Mouse (Mus musculus) embryonic facial prominence, embryonic 15.5 days (tissue): Measurements from ENCODE around the gene Hif3a. TPM values are rescaled to one million over a fixed set of nuclear protein-coding genes. Genes with fewer than 3 reads are reported as not detected.

Experiments
- ATAC-seq: fragments of 200-750 bp; cut with Nextera tagmentation; 2 replicates; pipeline ENCODE4 v1.8.0; 2017; ENCODE audit warnings: low read depth, moderate TSS enrichment; ENCODE audit not compliant: insufficient number of reproducible peaks, low FRiP score, low TSS enrichment
- H3K27ac ChIP-seq: fragments of 300-500 bp; sonication (generic); replicated peaks from 2 replicates; pipeline ENCODE4 v1.5.1; 2015; ENCODE audit warnings: mild to moderate bottlenecking, inconsistent platforms
- H3K27me3 ChIP-seq: fragments of 300-500 bp; sonication (generic); 2 replicates; pipeline ENCODE4 v1.6.1; 2015; ENCODE audit warnings: inconsistent platforms
- H3K36me3 ChIP-seq: fragments of 300-500 bp; sonication (generic); 2 replicates; pipeline ENCODE4 v1.6.1; 2015; ENCODE audit warnings: mild to moderate bottlenecking, inconsistent platforms
- H3K4me1 ChIP-seq: fragments of 300-500 bp; sonication (generic); 2 replicates; pipeline ENCODE4 v1.6.1; 2015; ENCODE audit warnings: inconsistent platforms
- H3K4me2 ChIP-seq: fragments of 300-500 bp; sonication (generic); replicated peaks from 2 replicates; pipeline ENCODE4 v1.6.1; 2015; ENCODE audit warnings: mild to moderate bottlenecking, inconsistent platforms
- H3K4me3 ChIP-seq: fragments of 300-500 bp; sonication (generic); replicated peaks from 2 replicates; pipeline ENCODE4 v1.5.1; 2015; ENCODE audit warnings: mild to moderate bottlenecking, inconsistent platforms
- H3K9ac ChIP-seq: fragments of 300-500 bp; sonication (generic); 2 replicates; pipeline ENCODE4 v1.6.1; 2015; ENCODE audit warnings: inconsistent platforms
- H3K9me3 ChIP-seq: fragments of 300-500 bp; sonication (generic); replicated peaks from 2 replicates; pipeline ENCODE4 v1.6.1; 2016; ENCODE audit warnings: inconsistent platforms
- WGBS: fragments of 180-500 bp; shearing (Covaris S2); methylation state at CpG from one replicate; pipeline ENCODE4 v1.1.7; 2015; 5-methylcytosine and 5-hydroxymethylcytosine counted together
- polyA plus RNA-seq: library from polyadenylated mRNA; unstranded; fragments of >200 nt; fragmentation: Nextera tagmentation; extraction: Ambion mirVana; gene quantifications from 2 replicates; pipeline ENCODE4 v1.2.1, GENCODE M21; 2015

Gene Hif3a
- polyA plus RNA-seq, 1 experiment from 2014 or later = 31.2 TPM

- H3K4me2 ChIP-seq = no peak overlapping the region
- H3K9ac ChIP-seq = no peak overlapping the region
- 86% methylated on average over 7 of the region's 7 CpGs for WGBS
- peaks cover 73% of the 10 kb centered on the region for H3K36me3 ChIP-seq
- no peaks in the 10 kb centered on the region for H3K9me3 ChIP-seq
- H3K4me1 ChIP-seq = peaks cover 32% of the 10 kb centered on the region
- no peak for ATAC-seq
- no peak overlapping the region for H3K4me3 ChIP-seq
- no peak overlapping the region for H3K27ac ChIP-seq
- H3K27me3 ChIP-seq = no peaks in the 10 kb centered on the region
Observed at GRCm38 (mm10) chr7:17019426-17020166, 42.6 kb downstream of the Hif3a start.

GRCm38 (mm10) chr7:17017921-17018320 lies 44.3 kb downstream of the Hif3a start:
- ATAC-seq = no peak
- peaks cover 84% of the 10 kb centered on the region for H3K36me3 ChIP-seq

DNA sequence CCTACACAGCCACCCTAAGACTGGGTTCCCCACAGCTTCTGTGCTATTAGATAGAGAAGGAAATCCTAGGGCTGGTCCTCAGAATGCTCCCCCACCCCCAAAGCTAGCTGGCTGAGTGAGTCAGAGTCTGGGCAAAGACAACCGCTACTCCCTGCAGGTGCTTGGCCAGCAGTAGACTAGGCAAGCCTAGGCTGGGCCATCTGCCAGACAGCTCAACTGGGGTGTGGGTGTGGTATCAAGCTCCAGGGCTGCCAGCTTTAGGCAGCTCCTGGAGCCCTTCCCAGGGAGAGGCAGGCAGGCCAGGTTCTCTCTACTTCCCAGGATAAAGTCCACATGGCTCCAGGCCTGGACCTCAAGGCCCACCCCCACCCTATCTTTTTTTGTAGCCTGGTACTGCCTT lies 45.2 kb downstream of the Hif3a start:
- Histone ChIP-seq H3K27ac (peak overlapping the region; percentile 60), H3K27me3 (no peaks in the 10 kb centered on the region), H3K9me3 (no peaks in the 10 kb centered on the region), H3K4me2 (no peak overlapping the region), H3K4me3 (no peak overlapping the region), H3K4me1 (peaks cover 19% of the 10 kb centered on the region), H3K9ac (no peak overlapping the region), H3K36me3 (peaks cover 84% of the 10 kb centered on the region)
- peak; percentile 85 for ATAC-seq
- WGBS = 25% methylated on average over 1 of the region's 1 CpGs

More at GRCm38 (mm10) chr7:17017921-17018320, 44.3 kb downstream of the Hif3a start:
- peaks cover 19% of the 10 kb centered on the region for H3K4me1 ChIP-seq
- WGBS = 81% methylated on average over 2 of the region's 2 CpGs
- no peak overlapping the region for H3K4me3 ChIP-seq
- no peaks in the 10 kb centered on the region for H3K27me3 ChIP-seq
- peak overlapping the region; percentile 60; the same call in 1 of the 2 replicates for H3K27ac ChIP-seq
- H3K4me2 ChIP-seq = no peak overlapping the region
- H3K9me3 ChIP-seq = no peaks in the 10 kb centered on the region
- no peak overlapping the region for H3K9ac ChIP-seq

DNA sequence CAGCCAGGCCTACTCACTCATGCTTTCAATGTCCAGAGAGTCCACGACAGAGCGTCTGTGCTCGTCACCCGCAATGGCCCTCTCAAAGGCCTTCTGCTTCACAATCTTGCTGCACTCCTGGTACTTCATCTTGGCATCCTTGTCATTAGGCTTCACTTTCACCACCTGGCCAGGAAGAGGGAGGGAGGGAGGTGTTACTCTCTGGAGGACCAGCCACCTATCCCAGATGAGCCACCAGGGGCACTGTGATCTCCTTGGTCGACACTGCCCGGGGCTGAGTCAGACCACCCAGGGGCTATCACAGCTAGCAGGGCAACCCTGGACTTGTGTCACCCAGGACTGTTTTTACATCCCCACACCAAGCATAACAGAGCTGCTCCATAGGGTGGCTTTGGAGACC lies 46.8 kb downstream of the Hif3a start:
- Histone ChIP-seq H3K36me3 (peaks cover 84% of the 10 kb centered on the region), H3K4me2 (no peak overlapping the region), H3K27me3 (no peaks in the 10 kb centered on the region), H3K4me3 (no peak overlapping the region), H3K4me1 (peaks cover 19% of the 10 kb centered on the region), H3K9me3 (no peaks in the 10 kb centered on the region), H3K27ac (no peak overlapping the region), H3K9ac (no peak overlapping the region)
- 81% methylated on average over 6 of the region's 6 CpGs for WGBS
- ATAC-seq = no peak

- WGBS = 92% methylated on average over 7 of the region's 7 CpGs
- no peaks in the 10 kb centered on the region for H3K27me3 ChIP-seq
Observed at GRCm38 (mm10) chr7:17011909-17012590, 50.2 kb downstream of the Hif3a start.

GRCm38 (mm10) chr7:17010010-17010347 lies 52.2 kb downstream of the Hif3a start:
- 88% methylated on average over 5 of the region's 5 CpGs for WGBS
- ATAC-seq = no peak
- Histone ChIP-seq H3K4me1 (no peaks in the 10 kb centered on the region), H3K27ac (no peak overlapping the region), H3K9me3 (no peaks in the 10 kb centered on the region), H3K4me3 (no peak overlapping the region), H3K27me3 (no peaks in the 10 kb centered on the region), H3K36me3 (peaks cover 100% of the 10 kb centered on the region), H3K9ac (no peak overlapping the region), H3K4me2 (no peak overlapping the region)

More at GRCm38 (mm10) chr7:17011909-17012590, 50.2 kb downstream of the Hif3a start:
- Histone ChIP-seq H3K9ac (no peak overlapping the region), H3K27ac (no peak overlapping the region), H3K36me3 (peaks cover 96% of the 10 kb centered on the region), H3K4me3 (no peak overlapping the region), H3K4me1 (peaks cover 7% of the 10 kb centered on the region), H3K4me2 (no peak overlapping the region), H3K9me3 (no peaks in the 10 kb centered on the region)
- ATAC-seq = no peak

- no peaks in the 10 kb centered on the region for H3K9me3 ChIP-seq
- H3K27ac ChIP-seq = no peak overlapping the region
- no peak for ATAC-seq
- no peak overlapping the region for H3K9ac ChIP-seq
- peaks cover 100% of the 10 kb centered on the region for H3K36me3 ChIP-seq
- H3K4me3 ChIP-seq = no peak overlapping the region
- 86% methylated on average over 16 of the region's 16 CpGs for WGBS
- no peaks in the 10 kb centered on the region for H3K27me3 ChIP-seq
- H3K4me1 ChIP-seq = no peaks in the 10 kb centered on the region
- H3K4me2 ChIP-seq = no peak overlapping the region
Observed at GRCm38 (mm10) chr7:17009326-17010009, 52.8 kb downstream of the Hif3a start.

GRCm38 (mm10) chr7:17007300-17007699 lies 54.9 kb downstream of the Hif3a start:
- Histone ChIP-seq H3K4me3 (no peak overlapping the region), H3K36me3 (peaks cover 90% of the 10 kb centered on the region), H3K4me1 (no peaks in the 10 kb centered on the region), H3K27ac (no peak overlapping the region), H3K9me3 (no peaks in the 10 kb centered on the region), H3K27me3 (no peaks in the 10 kb centered on the region), H3K9ac (no peak overlapping the region), H3K4me2 (no peak overlapping the region)
- ATAC-seq = no peak
- 75% methylated on average over 4 of the region's 4 CpGs for WGBS

GRCm38 (mm10) chr7:17004716-17005115 lies 57.5 kb downstream of the Hif3a start:
- Histone ChIP-seq H3K36me3 (peaks cover 80% of the 10 kb centered on the region), H3K9ac (no peak overlapping the region), H3K27ac (no peak overlapping the region), H3K4me1 (0 out of 2 replicates have a peak, but pooled peaks cover 4% of the 10 kb centered on the region), H3K4me3 (no peak overlapping the region), H3K4me2 (no peak overlapping the region), H3K27me3 (no peaks in the 10 kb centered on the region), H3K9me3 (no peaks in the 10 kb centered on the region)
- WGBS = 78% methylated on average over 7 of the region's 7 CpGs
- no peak for ATAC-seq

DNA sequence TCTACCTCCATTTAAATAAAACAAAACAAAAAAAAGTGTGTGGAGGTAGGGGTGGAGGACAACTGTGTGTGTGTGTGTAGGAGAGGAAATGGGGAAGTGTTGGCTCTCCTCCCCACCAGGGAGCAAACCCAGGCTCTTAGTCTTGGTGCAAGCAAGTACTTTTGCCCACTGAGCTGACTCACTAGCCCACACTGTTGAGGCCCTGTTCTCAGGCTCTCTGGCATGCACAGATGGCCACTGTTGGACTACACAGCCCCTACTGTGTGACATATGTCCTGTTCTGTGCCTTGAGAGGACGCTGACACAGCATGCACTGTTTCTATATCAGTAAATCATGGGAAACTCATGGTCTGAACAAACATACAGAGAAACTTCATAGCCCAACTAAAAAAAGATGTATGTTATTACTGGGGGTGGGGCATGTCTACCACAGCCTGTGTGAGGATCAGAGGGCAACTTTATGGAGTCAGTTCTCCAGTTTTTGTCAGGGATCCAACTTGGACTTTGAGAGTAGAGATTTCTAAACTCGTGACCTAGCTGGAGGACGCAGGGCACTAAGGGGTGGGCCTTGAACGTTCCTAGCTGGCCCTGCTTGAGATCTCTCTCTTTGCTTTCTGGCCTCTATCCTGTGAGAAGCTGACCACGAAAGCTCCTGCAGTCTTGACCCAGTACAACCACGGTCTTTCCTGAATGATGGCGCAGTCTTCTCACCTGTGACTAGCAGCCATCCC lies 58.8 kb downstream of the Hif3a start:
- Histone ChIP-seq H3K27ac (no peak overlapping the region), H3K27me3 (no peaks in the 10 kb centered on the region), H3K4me2 (no peak overlapping the region), H3K9me3 (no peaks in the 10 kb centered on the region), H3K4me3 (no peak overlapping the region), H3K9ac (no peak overlapping the region), H3K4me1 (0 out of 2 replicates have a peak, but pooled peaks cover 8% of the 10 kb centered on the region), H3K36me3 (peaks cover 75% of the 10 kb centered on the region)
- ATAC-seq = no peak
- WGBS = 82% methylated on average over 7 of the region's 7 CpGs
